Mouse (Mus musculus): ENCODE data around the gene Vmn2r77. TPM values are rescaled to one million over a fixed set of nuclear protein-coding genes. Genes with fewer than 3 reads are reported as not detected.

Gene Vmn2r77
- polyA plus RNA-seq, 1 experiment from 2014 or later = not detected

Other genes starting within 250 kb of the Vmn2r77 start
- gene Olfr295, start 211.2 kb upstream of the Vmn2r77 start, polyA plus RNA-seq (2015; fragmentation: Nextera tagmentation; extraction: Ambion mirVana) = not detected in 2 replicates
- not detected in 2 replicates for gene Olfr294, start 178.4 kb upstream of the Vmn2r77 start, polyA plus RNA-seq (2015; fragmentation: Nextera tagmentation; extraction: Ambion mirVana)
- not detected in 2 replicates for gene Olfr293, start 146.0 kb upstream of the Vmn2r77 start, polyA plus RNA-seq (2015; fragmentation: Nextera tagmentation; extraction: Ambion mirVana)
- not detected in 2 replicates for gene Olfr292, start 106.7 kb upstream of the Vmn2r77 start, polyA plus RNA-seq (2015; fragmentation: Nextera tagmentation; extraction: Ambion mirVana)
- 2.4 and 3.7 TPM in 2 replicates for gene Folh1, start 19.1 kb upstream of the Vmn2r77 start, polyA plus RNA-seq (2015; fragmentation: Nextera tagmentation; extraction: Ambion mirVana)
- gene Vmn2r78, start 120.1 kb downstream of the Vmn2r77 start, polyA plus RNA-seq (2015; fragmentation: Nextera tagmentation; extraction: Ambion mirVana) = not detected in 2 replicates
- gene Vmn2r79, start 201.1 kb downstream of the Vmn2r77 start, polyA plus RNA-seq (2015; fragmentation: Nextera tagmentation; extraction: Ambion mirVana) = not detected in 2 replicates

All from hindbrain, embryonic 16.5 days (tissue).